Mouse (Mus musculus): Measurements from ENCODE around the gene Lclat1.

Gene Lclat1

DNA sequence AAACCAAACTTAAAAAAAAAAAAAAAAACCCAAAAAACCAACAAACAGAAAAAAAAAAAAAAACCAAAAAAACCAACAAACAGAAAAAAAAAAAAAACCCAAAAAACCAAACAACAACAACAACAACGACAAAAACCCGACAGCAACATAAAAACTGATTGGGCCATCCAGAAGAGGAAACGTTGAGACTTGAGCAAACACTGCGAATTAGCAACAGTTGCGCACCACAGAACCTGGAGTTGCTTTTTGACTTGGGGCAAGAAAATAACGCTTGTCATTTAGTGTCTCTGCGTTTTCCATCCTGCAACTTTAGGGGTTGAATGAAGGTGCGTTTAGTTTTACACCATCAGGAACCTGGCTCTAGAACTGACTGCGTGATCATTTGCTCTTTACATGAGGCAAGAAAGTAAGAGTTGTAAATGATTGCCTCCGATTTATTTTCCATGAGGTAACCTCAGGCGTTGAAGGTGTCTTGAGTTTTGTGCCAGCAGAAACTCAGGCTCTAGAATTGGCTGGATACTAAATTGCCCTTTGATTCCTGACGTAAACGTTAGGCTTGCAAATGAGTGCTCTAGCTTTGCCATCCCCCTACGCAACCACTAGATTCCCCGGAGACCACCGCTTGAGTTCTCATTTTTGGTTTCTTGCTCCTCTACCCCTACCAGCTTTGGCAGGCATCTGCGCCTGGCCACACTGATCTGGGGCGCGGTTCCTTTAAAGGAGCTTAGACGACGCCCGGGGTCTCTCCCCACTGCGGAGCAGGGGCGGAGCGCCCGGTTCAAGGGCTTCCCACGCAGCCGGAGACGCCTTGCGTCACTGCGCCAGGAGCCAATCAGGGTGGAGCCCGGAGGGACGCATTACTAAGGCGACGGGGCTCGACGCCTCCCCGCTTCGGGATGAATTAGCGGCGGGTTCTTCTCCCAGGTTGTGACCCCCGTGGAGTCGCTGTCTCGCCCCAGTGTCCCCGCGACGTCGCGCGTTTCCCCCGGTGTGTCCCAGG lies at the start of gene Lclat1:
TSS of gene Lclat1 (plus strand) at position 828 of the 1,000 bp plus-strand sequence.
- DNase-seq (ENCODE audit: low spot score in 2 of 2), result peak; percentile 91 to 95

DNA sequence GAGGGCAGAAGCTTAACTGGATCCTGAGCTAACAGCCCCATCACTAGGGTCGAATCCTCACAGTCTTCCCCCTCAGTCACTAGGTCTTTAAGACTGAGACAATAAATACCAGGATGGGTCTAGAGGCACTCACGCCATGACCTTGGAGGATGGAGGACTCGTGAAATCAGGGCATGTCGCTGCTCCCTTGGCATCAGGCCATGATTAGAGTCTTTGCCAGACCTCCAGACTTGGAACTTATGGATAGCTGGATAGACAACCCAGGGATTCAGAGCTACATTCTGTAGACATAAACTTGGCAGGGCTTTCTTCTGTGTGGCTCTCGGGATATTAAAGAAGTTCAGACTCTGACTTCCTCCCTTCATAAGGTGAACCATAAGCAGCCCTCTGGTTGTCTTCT lies 49.5 kb upstream of the Lclat1 start:
- no peak for DNase-seq (ENCODE audit: low spot score in 2 of 2)

DNA sequence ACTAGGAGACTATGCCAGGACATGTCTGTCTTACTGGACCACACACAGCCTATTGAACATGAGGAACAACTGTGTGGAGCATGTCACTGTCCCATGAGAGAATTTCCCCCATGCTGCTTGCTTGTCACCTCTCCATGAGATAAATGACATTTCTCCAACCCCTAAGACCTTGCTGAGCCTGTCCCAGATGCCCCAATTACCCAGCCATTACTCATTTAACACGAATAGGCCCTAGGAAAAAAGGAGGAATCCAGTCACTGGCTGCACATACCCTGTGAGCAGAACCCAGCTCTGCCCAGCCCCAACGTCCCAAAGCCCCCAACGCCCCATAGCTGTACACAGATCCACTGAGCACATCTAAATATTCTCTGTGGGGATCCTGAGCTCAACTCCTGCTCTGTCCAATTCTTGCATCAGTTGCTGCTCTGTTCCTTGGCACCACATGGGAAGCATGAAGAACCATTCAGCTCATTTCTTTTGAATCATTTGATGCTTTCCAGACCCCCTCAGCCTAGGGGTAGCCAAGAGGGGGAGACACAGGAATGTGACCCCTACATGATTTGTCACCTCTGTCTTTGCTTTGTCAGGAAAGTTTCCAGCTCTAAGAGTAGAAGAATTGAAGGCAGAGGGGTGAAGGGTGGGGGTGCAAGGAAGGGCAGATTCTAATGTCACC lies 47.4 kb upstream of the Lclat1 start:
- no peak for DNase-seq (ENCODE audit: low spot score in 2 of 2)

GRCm38 (mm10) chr17:73060897-73061252 lies 46.9 kb upstream of the Lclat1 start:
- no peak for DNase-seq (ENCODE audit: low spot score in 2 of 2)

GRCm38 (mm10) chr17:73062701-73063100 lies 45.1 kb upstream of the Lclat1 start:
- DNase-seq (ENCODE audit: low spot score in 2 of 2), result no peak

DNA sequence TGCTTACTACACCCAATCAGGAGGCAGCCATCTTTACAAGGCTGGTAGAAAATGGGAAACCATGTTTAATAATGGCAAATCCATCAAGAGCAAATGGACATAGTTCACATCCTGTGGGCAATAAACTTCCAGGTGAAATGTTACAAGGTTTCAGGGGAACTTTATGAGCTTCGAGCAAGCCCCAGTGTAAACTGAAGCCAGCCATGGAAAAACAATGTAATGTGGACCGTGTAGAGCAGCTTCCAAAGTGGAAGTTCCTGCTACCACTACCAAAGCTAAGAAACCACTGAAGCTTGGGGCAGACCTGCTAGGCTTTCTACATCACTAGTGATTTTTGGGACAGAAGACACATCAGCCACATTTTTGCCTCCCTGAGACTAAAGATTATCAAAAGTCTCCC lies 44.5 kb upstream of the Lclat1 start:
- DNase-seq (ENCODE audit: low spot score in 2 of 2), result no peak

GRCm38 (mm10) chr17:73063781-73064180 lies 44.0 kb upstream of the Lclat1 start:
- no peak for DNase-seq (ENCODE audit: low spot score in 2 of 2)

GRCm38 (mm10) chr17:73066387-73067169 lies 41.2 kb upstream of the Lclat1 start:
- no peak for DNase-seq (ENCODE audit: low spot score in 2 of 2)

DNA sequence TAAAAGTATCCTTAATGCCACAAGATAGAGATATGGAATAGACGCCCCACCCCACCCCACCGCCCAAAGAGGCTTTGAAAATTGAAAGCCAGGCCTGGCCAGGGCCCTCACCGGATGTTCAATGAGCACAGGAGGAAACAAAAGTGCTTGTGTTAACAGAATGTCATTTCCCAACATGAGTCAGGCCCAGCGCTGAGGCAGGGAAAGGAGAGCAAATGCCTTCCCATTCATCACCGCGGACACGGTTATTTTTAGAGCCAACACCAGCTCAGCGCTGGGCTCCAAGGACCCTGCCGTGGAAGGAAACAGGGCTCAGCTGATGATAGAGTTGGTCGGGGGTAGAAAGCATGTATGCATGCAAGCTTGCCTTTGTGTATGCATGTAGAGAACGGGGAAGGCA lies 40.4 kb upstream of the Lclat1 start:
- no peak for DNase-seq (ENCODE audit: low spot score in 2 of 2)

GRCm38 (mm10) chr17:73068321-73068992 lies 39.3 kb upstream of the Lclat1 start:
- no peak for DNase-seq (ENCODE audit: low spot score in 2 of 2)

DNA sequence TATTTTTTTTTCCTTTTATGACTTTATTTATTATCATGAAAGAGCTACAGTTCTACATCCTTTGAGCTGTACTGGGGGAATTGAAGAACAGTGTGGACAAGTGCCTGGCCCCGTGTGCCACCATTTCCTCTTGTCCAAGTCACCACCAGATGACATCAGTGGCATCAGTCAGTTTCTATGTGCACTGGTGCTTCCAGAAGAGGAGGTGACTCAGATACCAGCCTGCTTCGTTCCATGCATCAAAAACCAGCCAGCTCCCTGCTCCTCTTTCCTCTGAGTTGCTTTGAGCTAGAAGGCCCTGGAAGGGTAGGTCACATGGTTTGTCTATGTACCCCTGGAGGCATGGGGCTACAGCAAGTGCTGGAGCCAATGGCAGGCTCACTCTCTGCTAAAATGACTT lies 37.3 kb upstream of the Lclat1 start:
- no peak for DNase-seq (ENCODE audit: low spot score in 2 of 2)

DNA sequence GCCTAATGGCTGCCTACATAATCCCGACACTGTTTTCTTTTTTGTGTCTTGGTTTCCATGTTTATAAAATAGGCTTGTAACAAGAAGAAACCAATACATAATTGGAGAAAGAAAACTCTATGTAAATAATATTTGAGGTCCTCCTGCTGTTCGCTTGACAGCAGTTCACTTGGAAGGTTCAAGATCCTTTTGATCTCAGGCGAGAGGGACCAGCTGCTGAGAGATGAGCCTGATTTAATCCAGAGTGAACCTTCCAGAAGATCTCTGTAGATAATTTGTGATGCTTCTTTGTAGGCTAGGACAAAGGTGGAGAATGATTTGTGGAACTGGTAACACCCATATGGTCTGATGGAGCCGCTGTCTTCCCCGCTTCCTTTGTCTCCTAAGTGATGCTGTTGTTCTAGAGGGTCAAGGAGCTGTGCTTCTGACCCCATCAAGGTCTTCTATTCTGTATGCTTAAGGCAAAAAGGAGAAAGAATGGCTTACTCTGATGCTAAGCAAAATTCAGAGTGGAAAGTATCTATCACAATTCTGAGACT lies 36.0 kb upstream of the Lclat1 start:
- DNase-seq (ENCODE audit: low spot score in 2 of 2), result no peak

- peak; percentile 67 to 78 for DNase-seq (ENCODE audit: low spot score in 2 of 2)
Observed at GRCm38 (mm10) chr17:73072286-73072685, 35.5 kb upstream of the Lclat1 start.

- no peak for DNase-seq (ENCODE audit: low spot score in 2 of 2)
Observed at GRCm38 (mm10) chr17:73074631-73075030, 33.2 kb upstream of the Lclat1 start.

- no peak for DNase-seq (ENCODE audit: low spot score in 2 of 2)
Observed at GRCm38 (mm10) chr17:73075238-73075890, 32.4 kb upstream of the Lclat1 start.

DNA sequence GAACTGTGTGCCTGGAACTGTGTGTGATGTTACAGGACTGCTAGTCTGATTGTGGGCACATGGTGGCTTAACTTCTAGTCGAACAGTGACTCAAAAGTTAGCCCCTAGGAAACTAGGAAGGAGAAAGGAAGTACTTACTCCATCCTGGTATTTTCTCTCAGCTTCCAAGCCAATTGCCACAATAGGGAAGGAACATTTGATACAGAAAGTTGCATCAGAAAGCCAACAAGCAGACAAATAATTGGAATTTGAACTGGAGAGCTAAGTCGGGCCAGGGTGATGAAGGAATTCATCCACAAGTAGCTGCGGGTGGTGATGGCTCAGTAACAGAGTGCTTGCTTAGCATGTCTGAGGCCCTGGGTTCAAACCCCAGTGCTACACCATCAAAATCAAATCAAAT lies 30.1 kb upstream of the Lclat1 start:
- DNase-seq (ENCODE audit: low spot score in 2 of 2), result no peak

DNA sequence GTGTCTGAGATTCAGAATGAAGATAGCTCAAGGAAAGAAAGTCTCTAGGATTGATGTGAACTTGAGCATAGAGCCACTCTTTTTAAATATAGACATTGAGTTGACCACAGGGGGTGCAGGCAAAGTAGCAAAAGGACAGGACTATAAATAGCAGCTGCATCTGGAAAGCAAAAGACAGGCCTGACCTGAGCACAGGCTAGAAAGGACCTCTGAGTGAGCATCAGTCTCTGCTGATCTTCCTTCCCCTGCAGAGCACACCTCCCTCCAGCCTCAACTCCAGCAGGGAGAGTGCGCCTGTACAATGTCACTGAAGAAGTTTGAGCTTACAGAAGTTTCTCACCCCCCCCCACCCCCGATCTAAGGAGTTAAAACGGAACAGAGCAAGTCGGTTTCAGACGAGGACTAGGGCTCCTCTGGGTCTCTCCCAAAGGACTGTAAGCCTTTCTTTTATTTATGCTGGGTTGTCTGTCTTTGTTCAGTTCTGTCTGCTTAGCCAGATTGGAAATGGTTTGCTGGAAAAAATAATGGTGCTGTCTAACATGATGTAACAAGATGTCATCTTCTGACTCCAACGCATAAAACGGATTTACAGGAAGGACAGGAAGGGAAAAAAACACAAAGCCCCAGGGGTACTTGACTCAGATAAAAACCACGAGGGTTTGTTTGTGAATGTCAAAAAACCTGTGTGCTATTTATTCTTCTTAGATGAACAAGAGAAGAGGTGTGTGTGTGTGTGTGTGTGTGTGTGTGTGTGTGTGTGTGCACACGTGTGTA lies 26.2 kb upstream of the Lclat1 start:
- no peak for DNase-seq (ENCODE audit: low spot score in 2 of 2)

GRCm38 (mm10) chr17:73082506-73083196 lies 25.1 kb upstream of the Lclat1 start:
- no peak for DNase-seq (ENCODE audit: low spot score in 2 of 2)

Measured in urinary bladder, postnatal 4 days (tissue).